Mouse (Mus musculus) T-cell, adult 2 months (primary cell): ENCODE data around the gene Kyat3.
"Not testable (repeated sequence)": the region's sequence is repeated elsewhere in the genome, so short reads cannot be mapped to it uniquely, and the experiment has no call there.

Experiments used
- DNase-seq: peaks from one replicate; pipeline ENCODE4 v3.0.0; 2022; ENCODE audit warnings: low spot score

Kyat3 gene

DNA sequence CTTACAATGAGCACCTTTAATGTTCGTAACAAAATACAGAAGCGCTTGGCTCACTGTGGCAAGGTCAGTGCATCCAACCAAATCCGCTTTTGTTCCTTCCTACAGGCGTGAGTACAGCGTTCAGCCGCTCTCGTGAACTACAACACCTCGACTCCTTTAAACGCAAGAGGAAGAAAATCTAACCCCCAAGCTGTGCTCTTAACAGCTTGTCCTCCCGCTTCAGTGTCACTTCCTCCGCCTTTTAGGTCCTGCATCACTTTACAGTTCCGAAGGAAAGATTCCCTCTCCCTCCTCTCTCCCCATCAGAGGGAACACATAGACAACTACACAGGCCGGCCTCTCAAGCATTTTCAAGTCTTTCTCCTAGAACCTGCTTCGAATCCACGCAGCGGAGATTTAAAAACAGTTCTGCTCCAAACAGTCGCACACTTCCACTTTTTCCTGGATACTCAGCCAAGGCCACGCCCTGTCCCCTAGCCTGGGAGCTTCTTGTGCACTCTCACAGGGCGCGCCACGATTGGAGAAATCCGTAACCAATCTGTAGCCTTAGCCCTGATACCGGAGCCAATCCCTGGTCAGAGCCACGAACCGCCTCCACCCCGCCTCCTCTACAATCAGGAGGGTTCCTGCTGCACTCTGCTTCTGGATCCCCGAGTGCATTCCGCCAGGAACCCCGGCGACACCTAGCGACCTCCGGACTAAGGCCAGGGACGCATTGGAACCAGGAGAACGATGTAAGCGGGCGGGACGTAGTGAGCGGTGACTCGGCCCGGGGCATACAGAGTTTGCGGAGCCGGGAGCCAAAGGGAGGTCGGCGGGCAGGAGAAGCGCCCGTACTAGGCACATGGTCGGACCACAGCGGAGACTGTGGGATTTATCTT, at the start of gene Kyat3:
Gene Kyat3, plus strand, starts transcription at position 610 of the 881 bp plus-strand sequence.
- peak; percentile 63 for DNase-seq

DNA sequence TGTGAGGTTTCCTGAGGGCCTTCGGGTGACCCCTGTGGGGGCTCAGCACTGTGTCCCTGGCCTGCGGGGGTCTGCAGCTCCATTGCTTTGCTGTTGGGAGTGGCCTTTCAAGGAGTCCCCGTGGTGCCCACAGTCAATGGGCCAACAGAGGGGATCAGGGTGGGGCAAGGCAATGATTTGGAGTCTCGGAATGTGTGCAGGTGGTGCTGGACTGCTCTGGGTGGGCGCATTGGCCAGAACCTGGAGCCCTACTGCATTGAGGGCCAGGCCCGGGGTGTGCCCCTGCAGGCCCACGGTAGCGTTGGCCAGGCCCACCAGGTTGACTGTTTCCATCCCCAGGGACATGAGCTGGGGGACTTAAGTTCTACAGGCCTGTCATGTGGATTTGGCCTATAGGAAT, 36.1 kb upstream of the Kyat3 start:
- DNase-seq = no peak

DNA sequence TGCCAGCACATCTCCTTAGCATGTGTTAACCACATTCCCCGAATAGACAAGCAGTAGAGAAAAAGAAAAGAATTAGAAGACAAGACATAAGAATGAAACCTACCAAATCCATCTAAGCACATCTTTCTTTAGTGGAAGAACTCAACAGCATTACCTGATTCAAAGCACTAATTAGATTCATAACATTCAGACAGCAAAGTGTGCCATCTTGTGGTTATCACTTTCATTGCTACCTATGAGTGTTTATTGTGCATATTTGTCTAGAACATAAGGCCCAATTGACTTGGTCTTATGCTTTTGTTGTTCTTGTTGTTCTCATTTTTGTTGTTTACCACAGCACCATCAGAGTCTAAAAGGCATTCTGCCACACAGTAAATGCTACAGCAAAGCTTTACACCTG, 26.2 kb upstream of the Kyat3 start:
- DNase-seq = no peak

DNA sequence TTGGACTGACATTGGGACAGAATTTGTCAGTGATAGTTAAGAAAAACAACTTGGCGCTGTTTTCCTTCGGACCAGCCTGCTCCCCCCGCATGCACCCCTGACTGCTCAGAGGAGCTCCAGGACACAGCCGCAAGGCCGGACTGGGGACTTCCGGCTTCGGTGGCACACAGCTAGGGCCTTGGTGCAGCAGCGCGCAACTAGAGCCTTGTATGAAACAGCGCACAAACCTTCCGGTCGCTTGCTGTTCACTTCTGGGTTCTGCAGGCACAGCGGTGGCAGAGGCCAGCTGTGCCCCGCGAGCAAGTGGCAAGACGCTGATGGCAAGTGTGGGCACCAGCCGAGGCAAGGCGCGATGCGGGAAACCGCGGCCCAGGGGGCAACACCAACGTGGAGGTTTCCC, 12.9 kb upstream of the Kyat3 start:
- DNase-seq = no peak

- DNase-seq = no peak
These were observed 12.5 kb upstream of the Kyat3 start for GRCm38 (mm10) chr3:142688353-142688752.

DNA sequence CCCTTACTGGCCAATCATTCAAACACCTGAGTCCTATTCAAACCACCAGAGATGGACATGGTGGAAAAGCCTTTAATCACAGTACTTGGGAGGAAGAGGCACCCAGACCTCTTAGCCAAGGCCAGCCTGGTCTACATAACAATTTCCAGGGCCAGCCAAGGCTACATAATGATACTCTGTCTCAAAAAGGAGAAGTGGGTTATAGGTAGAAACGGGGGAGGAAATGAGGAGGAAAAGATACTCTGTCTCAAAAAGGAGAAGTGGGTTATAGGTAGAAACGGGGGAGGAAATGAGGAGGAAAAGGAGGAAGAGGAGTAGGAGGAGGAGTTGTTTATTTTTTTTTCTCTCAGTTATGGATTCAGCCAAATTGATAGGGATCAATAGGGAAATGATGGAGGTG, 4.3 kb upstream of the Kyat3 start:
- no peak for DNase-seq

- DNase-seq = no peak
These were observed 647 bp downstream of the Kyat3 start for GRCm38 (mm10) chr3:142701407-142701989.

- DNase-seq = no peak
These were observed 6.0 kb downstream of the Kyat3 start for GRCm38 (mm10) chr3:142706581-142707444.

DNA sequence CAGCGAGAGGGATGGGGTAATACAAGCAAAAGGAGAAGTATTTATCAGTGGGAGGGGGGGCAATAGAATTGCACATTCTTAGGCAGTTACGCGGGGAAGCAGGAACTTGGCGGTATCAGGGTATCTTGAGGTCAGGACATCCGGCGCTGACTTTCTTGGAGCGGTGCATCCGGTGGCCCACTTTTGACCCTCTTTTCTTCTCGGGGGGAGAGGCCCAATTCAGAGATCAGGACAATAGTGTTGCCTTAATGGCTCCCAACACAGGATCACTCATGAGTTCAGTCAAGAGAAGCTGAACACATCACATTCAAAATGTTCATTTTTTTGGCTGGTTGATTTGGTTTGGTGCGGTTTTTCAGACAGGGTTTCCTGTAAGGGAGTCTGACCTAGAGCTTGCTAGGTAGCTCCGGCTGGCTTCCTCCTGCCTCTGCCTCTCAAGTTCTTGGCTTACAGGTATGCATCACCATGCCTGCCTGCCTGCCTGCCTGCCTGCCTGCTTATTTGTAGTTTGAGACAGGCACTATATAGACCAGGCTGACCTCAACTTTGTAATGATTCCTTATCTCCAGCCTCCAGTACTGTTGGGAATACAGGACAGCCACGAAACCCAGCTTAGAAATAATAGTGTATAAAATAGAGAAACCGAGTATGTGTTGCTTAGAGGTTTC, 7.5 kb downstream of the Kyat3 start:
- not testable (repeated sequence) for DNase-seq

DNA sequence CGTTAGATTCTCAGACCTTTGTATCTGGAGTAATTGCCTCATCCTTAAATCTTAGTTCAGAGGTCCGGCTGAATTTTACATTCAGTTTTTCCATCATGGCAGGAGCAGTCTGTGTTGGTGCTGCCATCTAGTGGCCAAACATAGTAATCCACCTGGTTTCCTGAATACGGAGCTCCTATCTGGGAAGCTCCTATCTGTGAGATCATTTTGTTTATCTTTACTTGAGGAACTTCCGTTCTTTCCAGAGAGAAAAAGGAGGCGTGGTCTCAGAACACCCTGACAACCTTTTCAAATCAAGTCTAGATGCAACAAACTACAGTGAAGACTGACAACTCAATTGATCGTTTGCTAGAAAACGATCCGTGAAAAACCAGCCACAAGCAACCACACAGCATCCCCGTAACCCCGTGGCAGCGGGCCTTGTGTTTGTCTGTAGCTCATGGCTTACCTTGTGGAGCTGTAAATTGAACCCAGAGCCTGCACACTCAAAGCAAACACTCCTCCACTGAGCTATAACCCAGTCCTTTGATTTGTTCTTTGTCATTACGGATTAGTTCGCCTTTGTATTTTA, 8.1 kb downstream of the Kyat3 start:
- DNase-seq = peak; percentile 45

- DNase-seq = peak; percentile 47
These were observed 9.6 kb downstream of the Kyat3 start for GRCm38 (mm10) chr3:142710360-142711007.

DNA sequence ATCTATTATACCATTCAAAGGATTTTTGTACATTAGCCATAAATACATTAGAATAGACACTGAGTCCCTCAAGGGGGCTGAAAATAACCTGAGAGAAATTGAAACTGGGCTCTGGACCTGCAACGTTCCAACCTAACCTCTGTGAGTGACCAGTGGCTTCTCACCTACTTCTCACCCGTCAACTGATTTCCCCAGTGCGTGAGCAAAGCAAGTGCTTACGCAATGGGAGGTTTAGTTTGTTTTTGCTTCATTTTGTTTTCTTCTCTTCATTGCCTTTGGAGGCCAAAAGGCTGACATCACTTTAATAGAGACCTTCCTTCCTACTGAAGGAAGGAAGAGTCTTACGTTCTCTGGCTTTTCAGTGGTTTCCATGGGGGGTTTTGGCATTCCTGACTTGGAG, 10.5 kb downstream of the Kyat3 start:
- DNase-seq = no peak

- DNase-seq = not testable (repeated sequence)
These were observed 11.7 kb downstream of the Kyat3 start for GRCm38 (mm10) chr3:142712401-142713040.

GRCm38 (mm10) chr3:142725481-142725880, 24.6 kb downstream of the Kyat3 start:
- DNase-seq = no peak

DNA sequence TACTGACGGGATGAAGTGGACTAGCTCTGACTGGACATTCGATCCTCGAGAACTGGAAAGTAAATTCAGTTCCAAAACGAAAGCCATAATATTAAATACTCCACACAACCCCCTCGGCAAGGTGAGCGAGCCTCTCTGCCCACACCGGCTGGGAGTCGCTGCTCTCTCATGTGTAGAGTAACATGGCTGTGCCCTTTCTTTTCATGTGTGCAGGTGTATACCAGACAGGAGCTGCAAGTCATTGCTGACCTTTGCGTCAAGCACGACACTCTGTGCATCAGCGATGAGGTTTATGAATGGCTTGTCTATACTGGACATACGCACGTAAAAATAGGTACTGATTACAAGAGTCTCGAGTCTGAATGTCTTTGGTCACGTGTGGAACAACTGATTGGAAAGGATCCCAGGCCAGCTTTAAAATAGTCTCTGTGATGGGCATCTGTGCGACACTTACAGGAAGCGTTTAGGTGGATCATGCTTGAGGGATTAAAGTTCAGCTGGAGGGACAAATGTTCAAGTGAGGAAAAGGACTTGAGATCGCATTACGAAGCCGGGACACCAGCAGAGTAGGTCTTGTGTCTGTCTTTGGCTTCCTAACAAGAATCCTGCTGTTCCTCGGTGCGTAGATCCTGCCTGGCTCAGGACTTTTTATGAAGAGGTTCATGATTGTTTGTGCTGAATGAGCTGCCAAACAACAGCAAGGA, 25.3 kb downstream of the Kyat3 start:
- no peak for DNase-seq

- no peak for DNase-seq
These were observed 33.4 kb downstream of the Kyat3 start for GRCm38 (mm10) chr3:142734291-142734690.

- no peak for DNase-seq
These were observed 40.0 kb downstream of the Kyat3 start for GRCm38 (mm10) chr3:142740896-142741295.

GRCm38 (mm10) chr3:142743973-142744898, 43.4 kb downstream of the Kyat3 start:
- peak; percentile 29 for DNase-seq

- no peak for DNase-seq
These were observed 44.2 kb downstream of the Kyat3 start for GRCm38 (mm10) chr3:142745076-142745475.
